Mouse (Mus musculus) intestine, postnatal 0 days (tissue): ENCODE measurements around the gene Tfdp1. TPM values are rescaled to one million over a fixed set of nuclear protein-coding genes. Genes with fewer than 3 reads are reported as not detected.

Experiments
- ATAC-seq: fragments of 200-750 bp; cut with Nextera tagmentation; 2 replicates; pipeline ENCODE4 v1.8.0; 2017; ENCODE audit warnings: mild to moderate bottlenecking, moderate TSS enrichment, moderate library complexity
- H3K27ac ChIP-seq: fragments of 300-500 bp; sonication (generic); 2 replicates; pipeline ENCODE4 v1.5.1; 2014; ENCODE audit warnings: mild to moderate bottlenecking, low read depth, low read length, moderate library complexity
- H3K27me3 ChIP-seq: fragments of 300-500 bp; sonication (generic); replicated peaks from 2 replicates; pipeline ENCODE4 v1.6.1; 2014; ENCODE audit warnings: low read length, mixed read lengths; ENCODE audit not compliant: control insufficient read depth, insufficient read depth
- H3K36me3 ChIP-seq: fragments of 300-500 bp; sonication (generic); 2 replicates; pipeline ENCODE4 v1.6.1; 2014; ENCODE audit warnings: mild to moderate bottlenecking, moderate library complexity; ENCODE audit not compliant: control insufficient read depth, insufficient read depth
- H3K4me1 ChIP-seq: fragments of 300-500 bp; sonication (generic); replicated peaks from 2 replicates; pipeline ENCODE4 v1.6.1; 2014; ENCODE audit warnings: antibody characterized with exemption, low read length, mixed read lengths; ENCODE audit not compliant: control insufficient read depth, insufficient read depth
- H3K4me2 ChIP-seq: fragments of 300-500 bp; sonication (generic); replicated peaks from 2 replicates; pipeline ENCODE4 v1.6.1; 2014; ENCODE audit warnings: low read depth, mild to moderate bottlenecking, moderate library complexity
- H3K4me3 ChIP-seq: fragments of 300-500 bp; sonication (generic); 2 replicates; pipeline ENCODE4 v1.5.1; 2014; ENCODE audit warnings: low read depth, low read length
- H3K9ac ChIP-seq: fragments of 300-500 bp; sonication (generic); 2 replicates; pipeline ENCODE4 v1.6.1; 2014; ENCODE audit warnings: mild to moderate bottlenecking, low read depth, low read length
- H3K9me3 ChIP-seq: fragments of 300-500 bp; sonication (generic); 2 replicates; pipeline ENCODE4 v1.6.1; 2016; ENCODE audit warnings: mixed run types; ENCODE audit not compliant: control insufficient read depth
- CTCF ChIP-seq: sonication (generic); IDR thresholded peaks from 2 replicates; pipeline ENCODE4 v1.5.1; 2016; ENCODE audit warnings: low read depth, mild to moderate bottlenecking, control low read depth, antibody characterized with exemption, moderate library complexity
- WGBS: fragments of 180-500 bp; shearing (Covaris S2); extraction: QIAGEN DNeasy Blood & Tissue Kit; methylation state at CpG from one replicate; pipeline ENCODE4 v1.1.7; 2014; 5-methylcytosine and 5-hydroxymethylcytosine counted together
- polyA plus RNA-seq: library from polyadenylated mRNA; unstranded; fragments of >200 nt; fragmentation: Nextera tagmentation; extraction: Ambion mirVana; gene quantifications from 2 replicates; pipeline ENCODE4 v1.2.1, GENCODE M21; 2015

The Tfdp1 gene
- 50.3 and 51.2 TPM in 2 replicates for polyA plus RNA-seq

DNA sequence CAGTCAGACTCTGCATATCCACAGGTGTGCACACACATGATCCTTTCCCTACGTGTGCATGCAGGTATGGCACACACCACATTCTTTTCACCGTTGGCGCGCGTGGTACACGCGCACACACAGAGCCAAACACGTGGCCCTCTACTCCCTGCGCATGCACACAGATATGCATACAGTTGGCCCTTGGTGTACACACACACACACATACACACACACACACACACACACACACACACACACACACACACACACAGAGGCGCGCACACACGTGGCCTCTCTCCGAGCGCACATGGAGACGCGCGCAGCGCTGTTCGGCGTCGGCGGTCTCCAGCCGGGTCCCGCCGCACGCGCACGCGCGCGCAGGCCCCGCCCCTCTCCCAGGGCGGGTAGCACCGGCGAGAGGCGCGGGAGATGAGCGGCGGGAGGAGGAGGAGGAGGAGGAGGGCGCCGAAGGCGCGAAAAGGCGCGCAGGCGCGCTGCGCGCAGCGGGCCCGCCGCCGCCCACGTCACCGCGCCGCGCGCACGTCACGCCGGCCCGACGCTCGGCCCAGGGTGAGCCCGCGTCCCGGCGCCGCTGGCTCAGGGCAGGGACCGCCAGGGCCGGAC is at the start of gene Tfdp1:
Gene Tfdp1 (plus strand): TSS at position 497 of the 606 bp plus-strand sequence.
- Histone ChIP-seq H3K27me3 (no peaks in the 10 kb centered on the region), H3K4me2 (peak within 1 kb of the TSS; percentile 96), H3K27ac (peak within 1 kb of the TSS; percentile 70), H3K4me3 (peak within 1 kb of the TSS; percentile 76), H3K9me3 (no peaks in the 10 kb centered on the region), H3K36me3 (peaks cover 19% of the 10 kb centered on the region), H3K4me1 (no peaks in the 10 kb centered on the region), H3K9ac (peak within 1 kb of the TSS; percentile 92)
- under 1% methylated on average over 58 of the region's 72 CpGs for WGBS
- peak; percentile 92 for ATAC-seq
- TF ChIP-seq CTCF: no peak

DNA sequence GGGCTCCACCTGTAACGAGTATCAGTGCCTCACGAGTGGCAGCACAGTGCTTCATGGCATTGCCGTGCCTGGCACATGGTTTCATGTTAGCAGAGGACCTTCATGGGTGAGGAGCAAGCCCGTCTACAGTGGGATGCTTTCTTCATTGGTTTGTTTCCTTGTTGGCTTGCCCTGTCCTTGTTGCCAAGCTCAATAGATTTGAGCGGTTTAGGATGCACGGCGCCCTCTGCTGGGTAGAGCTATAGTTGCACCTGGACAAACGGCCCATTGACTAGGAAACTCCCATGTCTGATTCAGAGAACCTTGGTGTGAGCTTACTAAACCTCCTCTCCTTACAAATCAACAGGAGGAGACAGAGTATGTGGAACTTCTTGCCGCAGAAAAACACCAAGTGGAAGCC is 46.2 kb upstream of the Tfdp1 start:
- TF ChIP-seq CTCF: peak; percentile 94
- ATAC-seq: no peak

DNA sequence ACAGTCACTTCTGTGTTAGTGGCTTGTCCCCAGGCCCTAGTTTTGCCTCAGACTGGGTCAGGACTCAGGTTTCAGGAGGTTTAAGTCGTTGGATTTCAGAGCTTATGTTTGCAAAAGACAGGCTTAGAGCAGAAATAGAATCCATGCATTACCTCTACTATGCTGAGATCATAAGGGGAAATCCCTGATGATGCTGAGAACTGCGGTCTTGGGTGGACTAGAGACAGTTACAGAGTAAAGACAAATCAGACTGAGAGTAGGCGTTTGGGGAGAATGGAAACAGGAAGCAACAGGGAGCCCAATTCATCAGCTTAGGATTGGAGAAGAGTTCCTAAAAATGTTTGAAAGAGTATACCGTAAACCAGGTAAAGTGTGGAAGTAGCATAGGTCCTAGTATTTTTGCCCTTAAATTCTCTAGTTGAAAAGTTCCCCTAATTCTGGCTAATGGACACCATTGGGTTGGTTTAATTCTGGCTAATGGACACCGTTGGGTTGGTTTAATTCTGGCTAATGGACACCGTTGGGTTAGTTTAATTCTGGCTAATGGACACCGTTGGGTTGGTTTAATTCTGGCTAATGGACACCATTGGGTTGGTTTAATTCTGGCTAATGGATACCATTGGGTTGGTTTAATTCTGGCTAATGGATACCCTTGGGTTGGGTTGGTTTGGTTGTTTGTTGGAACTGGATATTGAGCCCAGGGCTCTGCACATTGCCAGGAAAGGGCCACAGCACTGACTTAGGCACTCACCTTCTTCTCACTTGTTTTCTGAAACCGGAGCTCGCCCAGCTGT is 44.7 kb upstream of the Tfdp1 start:
- 94% methylated on average over 9 of the region's 9 CpGs for WGBS
- no peaks in the 10 kb centered on the region for H3K4me1 ChIP-seq
- no peaks in the 10 kb centered on the region for H3K27me3 ChIP-seq
- H3K4me3 ChIP-seq: no peak overlapping the region
- no peak for ATAC-seq
- no peak overlapping the region for H3K27ac ChIP-seq
- H3K9ac ChIP-seq: no peak overlapping the region
- no peak for TF ChIP-seq CTCF
- H3K4me2 ChIP-seq: no peak overlapping the region
- H3K9me3 ChIP-seq: no peaks in the 10 kb centered on the region
- H3K36me3 ChIP-seq: peaks cover 47% of the 10 kb centered on the region

More for the DNA sequence above, 46.2 kb upstream of the Tfdp1 start:
- Histone ChIP-seq H3K4me3 (no peak overlapping the region), H3K4me2 (no peak overlapping the region), H3K9me3 (no peaks in the 10 kb centered on the region), H3K4me1 (no peaks in the 10 kb centered on the region), H3K9ac (no peak overlapping the region), H3K27ac (no peak overlapping the region), H3K27me3 (no peaks in the 10 kb centered on the region), H3K36me3 (peaks cover 42% of the 10 kb centered on the region)
- 28% methylated on average over 9 of the region's 9 CpGs for WGBS

DNA sequence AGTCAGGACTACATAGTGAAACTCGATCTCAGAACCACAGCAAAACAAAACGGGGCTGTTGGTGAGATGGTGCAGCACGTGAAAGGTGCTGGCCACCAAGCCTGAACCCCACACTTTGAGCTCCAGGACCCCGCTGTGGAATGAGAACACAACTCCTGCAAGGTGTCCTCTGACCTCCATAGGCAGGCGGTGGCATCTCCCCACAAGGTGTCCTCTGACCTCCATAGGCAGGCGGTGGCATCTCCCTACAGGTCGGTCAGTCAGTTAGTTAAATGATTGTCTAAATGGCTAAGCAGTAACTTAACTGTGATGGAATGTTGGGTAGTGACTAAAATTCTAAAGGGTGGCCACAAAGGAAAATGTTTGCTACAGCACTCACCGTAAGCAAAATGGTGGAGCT is 39.0 kb upstream of the Tfdp1 start:
- Histone ChIP-seq H3K9me3 (no peaks in the 10 kb centered on the region), H3K27me3 (no peaks in the 10 kb centered on the region), H3K9ac (no peak overlapping the region), H3K36me3 (peaks cover 66% of the 10 kb centered on the region), H3K4me3 (no peak overlapping the region), H3K4me1 (no peaks in the 10 kb centered on the region), H3K4me2 (no peak overlapping the region), H3K27ac (no peak overlapping the region)
- TF ChIP-seq CTCF: no peak
- ATAC-seq: no peak
- 98% methylated on average over 8 of the region's 8 CpGs for WGBS

DNA sequence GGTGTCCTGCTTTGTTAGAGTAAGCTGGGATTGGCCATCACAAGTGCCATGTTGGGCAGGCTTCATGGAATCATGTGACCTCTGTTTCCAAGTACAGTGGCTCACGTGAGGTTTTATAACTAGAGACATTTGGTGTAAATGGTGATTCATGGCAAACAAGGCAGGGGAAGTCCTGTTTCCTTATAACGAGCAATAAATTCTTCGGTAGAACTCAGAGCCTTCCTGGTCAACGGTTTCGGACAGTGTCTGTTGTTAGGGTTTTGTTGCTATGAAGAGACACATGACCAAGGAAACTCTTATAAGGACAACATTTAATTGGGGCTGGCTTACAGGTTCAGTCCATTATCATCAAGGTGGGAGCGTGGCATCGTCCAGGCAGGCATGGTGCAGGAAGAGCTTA is 37.5 kb upstream of the Tfdp1 start:
- Histone ChIP-seq H3K36me3 (peaks cover 57% of the 10 kb centered on the region), H3K9me3 (no peaks in the 10 kb centered on the region), H3K27me3 (no peaks in the 10 kb centered on the region), H3K9ac (no peak overlapping the region), H3K4me3 (no peak overlapping the region), H3K4me1 (no peaks in the 10 kb centered on the region), H3K27ac (no peak overlapping the region), H3K4me2 (no peak overlapping the region)
- peak; percentile 58; the same call in 1 of the 2 replicates for ATAC-seq
- no peak for TF ChIP-seq CTCF
- 72% methylated on average over 7 of the region's 7 CpGs for WGBS

DNA sequence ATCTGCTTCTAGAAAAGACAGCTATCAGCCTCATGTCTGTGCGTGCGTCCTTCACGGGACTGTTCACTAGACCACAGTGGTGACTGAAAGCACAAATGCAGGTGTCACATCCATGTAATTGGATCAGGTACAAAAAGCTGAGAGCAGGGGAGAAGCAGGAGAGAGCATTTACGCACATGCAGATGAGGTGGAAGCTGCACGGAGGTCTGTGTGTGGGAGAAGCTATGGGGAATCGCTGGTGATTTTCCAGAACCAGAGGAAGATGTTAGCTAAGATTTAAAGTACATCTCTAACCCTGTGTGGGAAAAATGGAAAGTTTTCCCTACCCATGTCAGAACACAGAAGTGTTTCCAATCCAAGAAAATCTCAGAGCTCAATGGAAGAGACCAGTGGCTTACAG is 33.1 kb upstream of the Tfdp1 start:
- TF ChIP-seq CTCF: no peak
- no peaks in the 10 kb centered on the region for H3K27me3 ChIP-seq
- WGBS: 97% methylated on average over 6 of the region's 6 CpGs
- H3K9ac ChIP-seq: no peak overlapping the region
- ATAC-seq: no peak
- H3K4me3 ChIP-seq: no peak overlapping the region
- peaks cover 42% of the 10 kb centered on the region; the same call in 1 of the 2 replicates for H3K36me3 ChIP-seq
- H3K4me1 ChIP-seq: no peaks in the 10 kb centered on the region
- no peaks in the 10 kb centered on the region for H3K9me3 ChIP-seq
- H3K27ac ChIP-seq: no peak overlapping the region
- no peak overlapping the region for H3K4me2 ChIP-seq
